Comparison of ENCODE assay signal across 8 mouse cellular contexts in the genomic region with DNA sequence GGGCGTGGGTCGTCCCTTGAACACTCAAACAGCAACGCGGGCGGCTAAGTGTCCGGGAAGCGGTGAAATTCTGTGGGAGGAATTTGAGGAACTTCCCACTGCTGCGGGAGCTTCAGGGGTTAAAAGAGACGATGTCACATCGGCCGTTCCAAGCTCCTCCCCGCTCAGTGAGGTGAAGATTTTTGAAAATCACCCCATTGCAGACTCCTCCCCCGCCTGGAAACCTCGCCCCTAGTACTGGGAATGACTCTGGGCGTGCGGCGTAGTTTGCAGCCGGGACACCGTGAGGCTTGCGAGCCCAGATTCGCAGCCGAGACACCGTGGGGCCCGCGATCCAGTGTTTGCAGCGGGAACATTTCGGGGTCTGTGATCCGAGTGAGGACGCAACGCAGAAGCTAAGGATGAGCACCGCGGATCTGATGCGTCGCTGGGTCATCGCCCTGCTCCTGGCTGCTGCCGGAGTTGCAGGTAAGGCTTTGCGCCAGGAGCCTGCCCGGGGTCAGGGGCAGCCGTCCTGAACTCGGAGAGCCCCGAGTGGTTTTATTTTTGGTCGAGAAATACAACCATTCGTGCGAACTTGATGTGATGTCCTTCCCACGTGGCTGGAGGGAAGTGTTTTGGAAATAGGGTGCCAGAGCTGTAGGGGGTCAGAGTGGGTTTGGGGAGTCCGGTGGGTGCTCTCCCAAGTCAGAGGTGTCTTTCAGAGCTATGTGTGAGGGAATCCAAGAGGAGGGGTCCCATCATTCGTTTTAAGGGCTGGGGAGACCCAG. TPM values are rescaled to one million over a fixed set of nuclear protein-coding genes. Genes with fewer than 3 reads are reported as not detected.
A peak's percentile ranks its signal among the peaks of the same experiment; 100 is the strongest.
DNase-seq lines count a peak whose midpoint lies in the region; ATAC-seq and TF ChIP-seq lines count a peak whose summit lies in the region.

A gene (plus strand): TSS at position 107 of the 770 bp plus-strand sequence.

- peak within 1 kb of the TSS; percentile 97 for H3K27ac ChIP-seq in embryonic facial prominence, embryonic 13.5 days
- peak within 1 kb of the TSS; percentile 74 for H3K27ac ChIP-seq in heart, adult 2 months
- H3K27ac ChIP-seq in limb, embryonic 13.5 days: peak within 1 kb of the TSS; percentile 95
- peak within 1 kb of the TSS; percentile 93 for H3K27ac ChIP-seq in midbrain, embryonic 16.5 days (ENCODE audit: low read length)

- H3K79me2 ChIP-seq in heart, adult 2 months (replicated peaks; ENCODE audit: control insufficient read depth, insufficient read depth, low read length): no peaks in the 10 kb centered on the region

- no peak for TF ChIP-seq CTCF in heart, adult 2 months (IDR thresholded peaks at IDR 0.05)

- WGBS in embryonic facial prominence, embryonic 13.5 days: under 1% methylated on average over 47 of the region's 47 CpGs
- under 1% methylated on average over 47 of the region's 47 CpGs for WGBS in heart, adult 2 months
- under 1% methylated on average over 47 of the region's 47 CpGs for WGBS in limb, embryonic 13.5 days
- WGBS in midbrain, embryonic 16.5 days: under 1% methylated on average over 47 of the region's 47 CpGs

- no peaks in the 10 kb centered on the region for H3K9me3 ChIP-seq in embryonic facial prominence, embryonic 13.5 days
- H3K9me3 ChIP-seq in limb, embryonic 13.5 days: no peaks in the 10 kb centered on the region
- no peaks in the 10 kb centered on the region for H3K9me3 ChIP-seq in midbrain, embryonic 16.5 days (replicated peaks; ENCODE audit: control insufficient read depth, low read length, poor library complexity, severe bottlenecking)

- H3K9ac ChIP-seq in embryonic facial prominence, embryonic 13.5 days: peak within 1 kb of the TSS; percentile 81
- peak within 1 kb of the TSS; percentile 65 for H3K9ac ChIP-seq in heart, adult 2 months (ENCODE audit: low read depth, low read length)
- peak within 1 kb of the TSS; percentile 78 for H3K9ac ChIP-seq in limb, embryonic 13.5 days
- H3K9ac ChIP-seq in midbrain, embryonic 16.5 days (ENCODE audit: low read depth, low read length): peak within 1 kb of the TSS; percentile 78

- 0 out of 2 replicates have a peak, but pooled peaks have one; percentile 32 for TF ChIP-seq EP300 in heart, adult 2 months (IDR thresholded peaks at IDR 0.05; ENCODE audit: insufficient read depth, low read depth, low read length)

- peak within 1 kb of the TSS; percentile 74 for H3K4me3 ChIP-seq in embryonic facial prominence, embryonic 13.5 days
- peak within 1 kb of the TSS; percentile 67 for H3K4me3 ChIP-seq in heart, adult 2 months
- H3K4me3 ChIP-seq in limb, embryonic 13.5 days: peak within 1 kb of the TSS; percentile 76
- peak within 1 kb of the TSS; percentile 71 for H3K4me3 ChIP-seq in midbrain, embryonic 16.5 days (ENCODE audit: low read depth, low read length)

- peak; percentile 57; the same call in 1 of the 2 replicates for TF ChIP-seq POLR2A in heart, adult 2 months (IDR thresholded peaks at IDR 0.05; ENCODE audit: insufficient read depth, low read depth, low read length)

- peak; percentile 90 for DNase-seq in 3134 (ENCODE audit: extremely low read depth, insufficient read length, low spot score)
- DNase-seq in adrenal gland, postnatal 36 days: peak; percentile 92
- DNase-seq in heart, adult 2 months: peak; percentile 83 to 86
- DNase-seq in kidney, adult 8-10 months: peak; percentile 84 to 85
- peak; percentile 28 to 44 for DNase-seq in spleen, postnatal 14 days (ENCODE audit: low spot score in 2 of 2)

- no peaks in the 10 kb centered on the region for H3K27me3 ChIP-seq in embryonic facial prominence, embryonic 13.5 days
- H3K27me3 ChIP-seq in heart, adult 2 months (ENCODE audit: control insufficient read depth, insufficient read depth, low read length): no peaks in the 10 kb centered on the region
- no peaks in the 10 kb centered on the region for H3K27me3 ChIP-seq in limb, embryonic 13.5 days
- H3K27me3 ChIP-seq in midbrain, embryonic 16.5 days (ENCODE audit: control insufficient read depth, insufficient read depth, low read depth, low read length): no peaks in the 10 kb centered on the region

- H3K36me3 ChIP-seq in embryonic facial prominence, embryonic 13.5 days: peaks cover 28% of the 10 kb centered on the region
- no peaks in the 10 kb centered on the region for H3K36me3 ChIP-seq in heart, adult 2 months (ENCODE audit: control insufficient read depth, insufficient read depth, low read length)
- peaks cover 19% of the 10 kb centered on the region for H3K36me3 ChIP-seq in limb, embryonic 13.5 days
- H3K36me3 ChIP-seq in midbrain, embryonic 16.5 days (ENCODE audit: control insufficient read depth, insufficient read depth, low read length): no peaks in the 10 kb centered on the region

- H3K4me2 ChIP-seq in embryonic facial prominence, embryonic 13.5 days: peak within 1 kb of the TSS; percentile 81
- peak within 1 kb of the TSS; percentile 81 for H3K4me2 ChIP-seq in limb, embryonic 13.5 days (replicated peaks)
- H3K4me2 ChIP-seq in midbrain, embryonic 16.5 days (ENCODE audit: low read length): peak within 1 kb of the TSS; percentile 83

- intact Hi-C loops in heart, adult 2 months (cut with DNase I): loop anchor here (2.0 kb wide), 1 partner anchor 23 kb away; no protein-coding TSS in a partner anchor

- peaks cover 29% of the 10 kb centered on the region for H3K4me1 ChIP-seq in embryonic facial prominence, embryonic 13.5 days
- peaks cover 3% of the 10 kb centered on the region for H3K4me1 ChIP-seq in heart, adult 2 months (ENCODE audit: control insufficient read depth, insufficient read depth, low read length)
- H3K4me1 ChIP-seq in limb, embryonic 13.5 days: peaks cover 23% of the 10 kb centered on the region
- peaks cover 17% of the 10 kb centered on the region for H3K4me1 ChIP-seq in midbrain, embryonic 16.5 days (ENCODE audit: control insufficient read depth, insufficient read depth, low read length)

- peak; percentile 70 for ATAC-seq in embryonic facial prominence, embryonic 13.5 days (ENCODE audit: insufficient number of reproducible peaks, insufficient read depth, low FRiP score, low TSS enrichment, low read depth)
- peak; percentile 85 for ATAC-seq in limb, embryonic 13.5 days (ENCODE audit: low FRiP score, low read depth)
- peak; percentile 84 for ATAC-seq in midbrain, embryonic 16.5 days

RNA-seq across cellular contexts. Expression of the gene that starts here (rescaled TPM):
- total RNA-seq in adrenal gland, postnatal 36 days (2021): 100 to 1,000 TPM; 119 to 184 TPM
- polyA plus RNA-seq in embryonic facial prominence, embryonic 13.5 days (2015; fragmentation: Nextera tagmentation; extraction: Ambion mirVana): 31.2 and 37.3 TPM in 2 replicates
- 1 to 10 TPM; 3.4 to 4.2 TPM for total RNA-seq in heart, adult 2 months (2021)
- polyA plus RNA-seq in heart, adult 2 months (2012; rRNA removed): 7.2 and 10.2 TPM in 2 replicates
- polyA plus RNA-seq in limb, embryonic 13.5 days (2015; fragmentation: Nextera tagmentation; extraction: Ambion mirVana): 30.8 and 31.2 TPM in 2 replicates
- polyA plus RNA-seq in midbrain, embryonic 16.5 days (2015; fragmentation: Nextera tagmentation; extraction: Ambion mirVana): 16.0 and 17.2 TPM in 2 replicates

Comparison
In these comparisons a context has a peak if more than half of its experiments do, and no peak if none do; other contexts are left out.
1. Peak in every context shown above with its lines: DNase-seq, ATAC-seq, H3K4me3 ChIP-seq and H3K27ac ChIP-seq.
2. RNA of the gene that starts here (total RNA-seq): 119 to 184 TPM in adrenal gland, postnatal 36 days; 3.4 to 4.2 TPM in heart, adult 2 months; every median in the first group is over 10 times any median in the second.
3. DNase-seq: peak in every context shown above with its lines; median percentile 92 in adrenal gland, postnatal 36 days; 90 in 3134; 84 in heart, adult 2 months; 84 in kidney, adult 8-10 months; 36 in spleen, postnatal 14 days.